23 mouse cellular contexts compared by ENCODE assay signal in the genomic region with DNA sequence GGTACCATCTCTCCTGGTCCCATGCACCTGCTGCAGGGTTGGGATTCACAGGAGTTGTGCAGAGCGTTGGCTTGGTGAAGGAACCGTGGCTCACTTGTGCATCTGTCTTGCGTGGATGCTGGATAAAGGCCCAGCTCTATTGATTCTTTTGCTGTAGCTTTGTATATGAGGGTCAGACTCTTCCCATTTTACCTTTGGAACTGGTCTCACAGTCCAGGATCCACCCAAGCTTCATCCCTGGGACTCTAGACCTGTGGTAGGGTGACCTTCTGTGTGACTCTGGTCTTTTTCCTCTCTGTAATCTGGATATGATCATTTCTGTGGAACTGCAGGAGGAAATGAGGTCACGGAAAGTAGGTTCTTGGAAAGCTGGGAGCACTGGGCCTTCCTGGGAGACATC.
"Had no signal": no experiment of that assay in that cellular context is flagged by ENCODE, and none has a peak within 500 bp of the region (broad histone marks: within the 10 kb centered on the region; RNA-seq: fewer than 3 reads in every experiment).

No protein-coding gene starts in this region.

- H3K9me3 ChIP-seq: heart, embryonic 10.5 days; heart, embryonic 12.5 days; hindbrain, embryonic 10.5 days; intestine, embryonic 15.5 days; limb, embryonic 10.5 days; limb, embryonic 12.5 days had no signal

- H3K4me1 ChIP-seq: heart, embryonic 10.5 days; heart, embryonic 12.5 days; hindbrain, embryonic 10.5 days; intestine, embryonic 15.5 days; limb, embryonic 10.5 days; limb, embryonic 12.5 days had no signal

- H3K27me3 ChIP-seq: heart, embryonic 12.5 days; intestine, embryonic 15.5 days; limb, embryonic 12.5 days had no signal

- H3K4me2 ChIP-seq: heart, embryonic 12.5 days; hindbrain, embryonic 14.5 days; intestine, embryonic 15.5 days; limb, embryonic 12.5 days had no signal

- H3K27ac ChIP-seq: gastrocnemius, adult 2 months; heart, embryonic 10.5 days; hindbrain, embryonic 10.5 days; hindbrain, embryonic 14.5 days; intestine, embryonic 15.5 days; layer of hippocampus, adult 2 months; left cerebral cortex, adult 2 months; limb, embryonic 10.5 days; limb, embryonic 12.5 days; liver, embryonic 14.5 days had no signal

- H3K4me3 ChIP-seq: gastrocnemius, adult 2 months; heart, embryonic 10.5 days; heart, embryonic 12.5 days; hindbrain, embryonic 10.5 days; intestine, embryonic 15.5 days; layer of hippocampus, adult 2 months; left cerebral cortex, adult 2 months; limb, embryonic 10.5 days; limb, embryonic 12.5 days had no signal

- ATAC-seq: hindbrain, embryonic 16.5 days; inflammation-experienced regulatory T-cells, adult 6 months; intestine, embryonic 15.5 days; intestine, postnatal 0 days had no signal

- H3K9ac ChIP-seq: heart, embryonic 12.5 days; hindbrain, embryonic 14.5 days; intestine, embryonic 15.5 days; limb, embryonic 12.5 days; liver, embryonic 14.5 days had no signal

- DNase-seq: gastrocnemius, adult 2 months; gastrocnemius, postnatal 10 days; gastrocnemius, postnatal 25 days; heart, adult 18-20 months; heart, postnatal 10 days; heart, postnatal 4 days; kidney, adult 18-20 months; kidney, postnatal 10 days; kidney, postnatal 25 days; kidney, postnatal 4 days had no signal
